In genomic region chr9:80688481-80689086, GRCm38 (mm10) we compare ENCODE assay signal across 8 mouse cellular contexts.
DNase-seq lines count a peak whose midpoint lies in the region; ATAC-seq lines count a peak whose summit lies in the region.

No protein-coding gene starts in this region.

- no peak overlapping the region for H3K27ac ChIP-seq in embryonic facial prominence, embryonic 15.5 days (replicated peaks)
- H3K27ac ChIP-seq in intestine, embryonic 16.5 days (ENCODE audit: low read length), result no peak overlapping the region

- DNase-seq in heart, adult 11 months, result peak; percentile 84
- DNase-seq in heart, postnatal 25 days (ENCODE audit: low spot score), result no peak
- DNase-seq in NIH3T3 (ENCODE audit: low read depth), result peak; percentile 16
- DNase-seq in telencephalon, adult 2 months (ENCODE audit: low read depth, low spot score), result peak; percentile 6
- no peak for DNase-seq in layer of hippocampus, adult 9-11 months

- no peaks in the 10 kb centered on the region for H3K4me1 ChIP-seq in embryonic facial prominence, embryonic 15.5 days
- no peaks in the 10 kb centered on the region for H3K4me1 ChIP-seq in intestine, embryonic 16.5 days (ENCODE audit: control insufficient read depth, insufficient read depth, low read length)

- no peaks in the 10 kb centered on the region for H3K36me3 ChIP-seq in embryonic facial prominence, embryonic 15.5 days
- H3K36me3 ChIP-seq in intestine, embryonic 16.5 days (ENCODE audit: control insufficient read depth, insufficient read depth, low read length), result no peaks in the 10 kb centered on the region

- no peaks in the 10 kb centered on the region for H3K27me3 ChIP-seq in embryonic facial prominence, embryonic 15.5 days
- no peaks in the 10 kb centered on the region for H3K27me3 ChIP-seq in intestine, embryonic 16.5 days (replicated peaks; ENCODE audit: control insufficient read depth, insufficient read depth, low read length)

- no peak overlapping the region for H3K4me3 ChIP-seq in embryonic facial prominence, embryonic 15.5 days (replicated peaks)
- no peak overlapping the region for H3K4me3 ChIP-seq in intestine, embryonic 16.5 days (ENCODE audit: low read length)

- intact Hi-C loops in heart, postnatal 25 days (cut with DNase I), result no loop called here

- H3K9ac ChIP-seq in embryonic facial prominence, embryonic 15.5 days, result no peak overlapping the region
- no peak overlapping the region for H3K9ac ChIP-seq in intestine, embryonic 16.5 days (ENCODE audit: low read depth, low read length)

- ATAC-seq in embryonic facial prominence, embryonic 15.5 days (ENCODE audit: insufficient number of reproducible peaks, low FRiP score, low TSS enrichment, low read depth), result 0 out of 2 replicates have a peak, but pooled peaks have one; percentile 11
- ATAC-seq in intestine, embryonic 16.5 days, result peak; percentile 76
- ATAC-seq in inflammation-experienced regulatory T-cells, adult 6 months, result no peak

- peak overlapping the region; percentile 3; the same call in 1 of the 2 replicates for H3K4me2 ChIP-seq in embryonic facial prominence, embryonic 15.5 days (replicated peaks)
- no peak overlapping the region for H3K4me2 ChIP-seq in intestine, embryonic 16.5 days (ENCODE audit: low read depth, low read length)

- no peaks in the 10 kb centered on the region for H3K9me3 ChIP-seq in embryonic facial prominence, embryonic 15.5 days (replicated peaks)
- no peaks in the 10 kb centered on the region for H3K9me3 ChIP-seq in intestine, embryonic 16.5 days (ENCODE audit: control insufficient read depth, low read length)

- 43% methylated on average over 9 of the region's 9 CpGs for WGBS in embryonic facial prominence, embryonic 15.5 days
- WGBS in intestine, embryonic 16.5 days, result 57% methylated on average over 9 of the region's 9 CpGs

Comparison
In these comparisons a context has a peak if more than half of its experiments do, and no peak if none do; other contexts are left out.
1. DNase-seq: peak in heart, adult 11 months (single experiment), NIH3T3 (single experiment) and telencephalon, adult 2 months (single experiment); none in heart, postnatal 25 days (single experiment) and layer of hippocampus, adult 9-11 months (single experiment).